Mouse (Mus musculus): ENCODE data around the gene Zdhhc8.

DNA sequence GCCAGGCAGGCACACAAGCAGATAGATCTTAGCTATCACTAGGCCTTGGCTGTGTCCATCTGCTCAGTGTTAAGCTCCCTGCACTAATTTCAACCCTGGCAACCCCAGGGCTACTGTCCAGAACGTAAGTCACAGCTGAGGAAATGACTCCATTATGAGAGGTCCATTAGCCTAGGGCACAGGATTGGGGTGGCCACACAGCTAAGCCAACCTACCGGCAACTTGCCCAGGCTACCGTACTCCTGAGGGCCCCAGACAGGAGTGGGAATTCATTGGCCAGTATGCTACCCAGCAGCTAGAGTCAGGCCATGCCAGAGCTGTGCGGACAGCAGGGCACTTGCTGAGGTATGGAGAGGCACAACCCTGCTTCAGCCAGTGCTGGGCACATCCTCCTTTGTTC lies 6.1 kb downstream of the Zdhhc8 start:
- TF ChIP-seq POLR2A (IDR thresholded peaks at IDR 0.05; ENCODE audit: low read depth, low read length) (no peak), CTCF (IDR thresholded peaks at IDR 0.05; ENCODE audit: extremely low read depth, insufficient read length, insufficient replicate concordance, low read depth, low read length) (no peak)

Measured in small intestine, adult 2 months (tissue).